Mouse (Mus musculus) layer of hippocampus, postnatal 10 days (tissue): ENCODE results near the gene Slc9a6. TPM values are rescaled to one million over a fixed set of nuclear protein-coding genes. Genes with fewer than 3 reads are reported as not detected.

ENCODE experiments used
- DNase-seq, 2 experiments: peaks; one replicate each; pipeline ENCODE4 v3.0.0; 2021; ENCODE audit warnings: low spot score in 2 of 2
- total RNA-seq, 2 experiments: library from RNA; stranded (reverse); gene quantifications; 2 replicates each; pipeline ENCODE4 v1.2.3; 2021

Slc9a6 gene
- total RNA-seq, 2 experiments from 2014 or later = 99.6 to 99.7 TPM

DNA sequence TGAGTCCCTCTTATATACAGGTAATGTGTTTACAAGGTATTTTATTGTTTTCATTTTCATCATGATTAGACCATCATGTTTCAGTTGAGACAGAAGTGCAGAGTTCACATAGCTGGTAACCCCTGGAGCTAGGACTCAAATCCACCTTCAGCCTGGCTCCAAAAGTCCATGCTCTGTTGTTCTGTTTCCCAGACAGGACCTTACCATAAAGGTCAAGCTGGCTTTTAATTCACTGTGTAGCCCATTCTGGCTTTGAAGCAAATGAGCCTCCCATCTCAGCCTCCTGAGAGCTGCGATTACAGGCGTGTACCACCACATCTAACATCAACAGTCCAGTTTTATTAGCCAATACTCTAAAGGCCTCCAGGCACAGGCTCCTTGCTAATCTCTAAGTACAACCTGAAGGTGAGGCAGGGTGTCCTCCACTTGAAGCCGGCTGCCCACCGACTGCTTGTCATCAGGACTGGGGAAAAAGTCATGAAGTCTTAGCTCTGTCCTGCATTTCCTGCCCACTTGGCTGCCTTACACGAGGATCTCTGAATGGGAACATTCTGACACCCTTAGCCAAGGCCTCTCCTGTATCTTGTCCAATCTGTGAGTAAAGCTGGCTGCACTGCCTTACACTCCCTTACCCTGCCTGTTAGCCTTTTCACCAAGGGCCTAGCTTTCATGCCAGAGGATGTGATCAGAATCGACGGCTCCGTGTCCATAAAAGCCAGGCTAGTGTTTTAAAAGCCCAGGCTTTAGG is 55.8 kb downstream of the Slc9a6 start:
- DNase-seq = no peak

DNA sequence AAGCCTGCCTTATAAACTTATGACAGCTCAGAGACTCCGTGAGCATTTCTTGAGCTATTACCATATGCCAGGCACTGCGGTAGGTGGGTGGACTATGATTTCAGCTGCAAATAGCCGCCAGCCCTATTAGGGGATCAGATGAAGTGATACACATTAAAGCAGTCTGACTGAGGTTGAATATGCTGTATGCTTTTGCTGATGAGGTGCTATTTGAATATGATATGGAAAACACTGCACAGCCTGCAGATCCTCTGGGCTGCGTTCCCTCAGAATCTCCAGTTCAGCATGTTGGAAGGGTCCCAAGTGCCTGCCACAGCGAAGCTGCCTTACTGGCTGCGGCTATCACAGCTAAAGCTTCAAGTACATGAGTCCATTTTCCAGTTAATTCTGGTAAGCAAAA is 57.7 kb downstream of the Slc9a6 start:
- DNase-seq = no peak

DNA sequence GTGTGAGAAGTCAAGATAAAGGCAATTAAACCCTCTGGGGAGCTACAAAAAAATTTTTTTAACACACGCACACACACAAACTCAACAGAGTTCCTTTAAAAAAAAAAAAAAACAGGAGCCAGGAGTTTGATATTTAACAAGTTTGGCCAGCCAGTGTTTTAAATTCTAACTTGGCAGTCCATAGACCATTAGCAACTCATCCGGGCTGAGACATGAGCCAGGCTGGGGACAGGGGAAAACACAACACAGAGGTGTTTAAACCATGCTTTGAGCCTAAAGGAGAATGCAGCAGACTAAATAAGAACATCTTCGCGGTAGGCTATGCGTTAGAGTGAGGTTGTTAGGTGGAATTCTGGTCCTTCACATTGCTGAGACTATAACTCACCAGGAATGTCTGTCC is 58.5 kb downstream of the Slc9a6 start:
- DNase-seq = no peak

DNA sequence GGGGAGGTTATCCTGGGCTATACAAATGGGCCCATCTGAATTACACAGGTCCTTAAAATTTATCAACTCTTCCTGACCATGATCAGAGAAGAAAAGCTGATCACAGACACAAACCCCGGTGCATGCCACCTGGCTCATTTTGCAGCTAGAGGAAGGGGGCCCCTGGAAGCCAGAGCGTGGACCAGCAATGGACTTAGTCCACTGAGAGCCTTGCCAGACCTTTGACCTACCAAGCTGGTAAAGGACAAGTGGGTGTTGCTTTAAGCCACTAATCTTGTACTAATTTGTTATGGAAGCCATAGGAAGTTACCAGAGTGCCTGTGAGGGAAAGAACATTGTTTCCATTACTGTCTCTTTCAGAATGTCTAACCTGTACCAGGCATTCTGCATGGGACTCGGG is 58.9 kb downstream of the Slc9a6 start:
- DNase-seq = no peak

DNA sequence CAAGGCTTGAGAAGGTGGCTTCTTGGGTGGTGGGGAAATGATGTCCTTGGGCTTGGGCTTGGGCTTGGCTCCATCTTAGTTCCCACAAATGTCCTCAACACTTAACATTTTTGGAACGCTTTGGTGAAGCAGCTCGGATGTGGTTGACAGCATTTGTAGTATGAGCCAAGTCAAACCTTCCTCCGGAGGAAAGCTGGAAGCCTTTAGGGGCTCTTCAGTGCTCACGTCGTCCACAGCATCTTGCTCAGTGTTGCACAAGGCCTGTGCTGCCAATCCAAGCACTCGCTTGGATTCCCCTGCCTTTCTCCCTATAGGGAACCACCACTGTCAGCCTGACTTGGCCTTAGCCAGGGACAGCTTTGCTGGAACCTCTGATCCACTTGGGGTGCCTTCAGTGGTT is 66.0 kb downstream of the Slc9a6 start:
- no peak for DNase-seq

DNA sequence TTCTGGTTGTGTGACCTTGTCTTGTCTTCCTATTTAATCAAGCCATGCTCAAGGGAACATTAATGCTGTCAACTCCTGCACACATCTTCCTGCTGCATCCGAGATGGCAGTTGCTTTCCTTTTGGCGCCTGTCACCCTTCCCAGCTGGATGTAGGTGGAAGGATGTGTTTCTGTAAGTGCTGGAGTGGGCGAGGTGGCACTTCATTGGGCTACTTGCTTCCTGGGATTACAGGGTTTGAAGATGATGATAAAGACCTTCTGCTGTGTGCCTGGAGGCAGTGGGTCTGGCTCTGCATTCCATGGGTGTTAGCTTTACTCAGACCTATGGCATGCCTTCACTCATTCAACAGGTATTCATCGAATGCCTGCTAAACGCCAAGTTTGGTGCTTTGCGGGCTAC is 68.2 kb downstream of the Slc9a6 start:
- no peak for DNase-seq

DNA sequence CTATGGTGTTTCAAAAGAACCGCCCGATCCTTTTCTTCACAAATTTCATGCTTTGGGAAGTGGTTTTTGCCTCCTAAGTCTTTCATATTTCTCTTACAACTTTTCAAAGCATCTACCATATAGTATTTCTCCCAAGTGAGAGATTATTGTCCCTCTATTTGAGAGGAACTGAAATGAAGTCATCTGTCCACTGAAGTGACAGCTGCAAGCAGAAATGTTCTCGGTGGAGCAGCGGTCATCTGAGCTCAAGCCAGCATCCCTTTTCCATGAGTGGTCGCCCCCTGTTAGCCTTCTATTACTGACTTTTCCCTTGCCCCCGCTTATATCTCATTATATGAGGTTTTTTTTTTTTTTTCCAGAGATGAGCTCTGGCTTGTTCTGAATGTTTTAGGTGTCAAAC is 69.5 kb downstream of the Slc9a6 start:
- DNase-seq = no peak

DNA sequence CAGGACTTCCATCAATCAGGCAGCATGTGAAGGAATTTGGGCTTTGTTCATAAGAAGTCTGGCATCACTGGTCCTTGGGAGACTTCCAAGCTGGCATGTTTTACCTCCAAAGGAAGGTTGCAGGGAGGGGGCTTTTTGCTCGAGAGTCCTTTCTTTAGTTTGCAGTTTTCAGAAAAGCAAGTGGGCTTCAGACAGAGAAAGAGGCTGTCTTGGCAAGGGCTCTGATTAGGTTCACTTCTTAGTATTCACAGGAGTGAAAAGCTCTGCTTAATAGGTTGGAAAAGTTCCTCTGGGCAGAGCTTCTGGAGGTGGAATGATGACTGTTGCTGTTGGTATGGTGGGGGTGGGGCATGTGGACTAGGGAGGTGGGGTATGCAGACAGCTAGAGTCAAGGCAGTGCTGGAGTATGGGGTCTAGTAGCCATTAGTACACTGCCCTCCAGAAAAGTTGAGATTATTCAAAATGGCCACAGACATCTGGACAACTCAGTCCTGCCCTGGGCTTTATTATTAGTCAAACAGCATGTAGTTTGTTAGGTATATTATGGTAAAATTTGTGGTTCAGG is 72.7 kb downstream of the Slc9a6 start:
- no peak for DNase-seq

DNA sequence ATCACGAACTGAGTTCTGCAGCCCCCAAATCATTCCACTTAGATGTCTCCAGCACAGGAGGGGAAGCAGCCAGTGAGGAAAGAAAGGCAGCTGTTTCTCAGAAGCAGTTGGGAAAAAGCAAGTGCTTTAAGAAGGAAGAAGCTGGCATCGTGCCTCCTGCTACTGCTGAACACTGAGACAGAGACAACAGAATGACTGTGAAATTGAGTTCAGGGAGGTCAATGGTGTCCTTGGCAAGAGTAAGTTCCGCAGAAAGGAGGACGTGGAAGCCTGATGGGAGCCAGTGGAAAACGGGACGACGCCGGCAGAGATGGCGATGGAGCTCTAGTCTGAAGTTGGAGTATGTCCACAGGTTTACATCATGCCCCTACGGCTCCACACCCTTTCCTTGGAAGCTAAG is 74.0 kb downstream of the Slc9a6 start:
- DNase-seq = peak; percentile 8 to 24

DNA sequence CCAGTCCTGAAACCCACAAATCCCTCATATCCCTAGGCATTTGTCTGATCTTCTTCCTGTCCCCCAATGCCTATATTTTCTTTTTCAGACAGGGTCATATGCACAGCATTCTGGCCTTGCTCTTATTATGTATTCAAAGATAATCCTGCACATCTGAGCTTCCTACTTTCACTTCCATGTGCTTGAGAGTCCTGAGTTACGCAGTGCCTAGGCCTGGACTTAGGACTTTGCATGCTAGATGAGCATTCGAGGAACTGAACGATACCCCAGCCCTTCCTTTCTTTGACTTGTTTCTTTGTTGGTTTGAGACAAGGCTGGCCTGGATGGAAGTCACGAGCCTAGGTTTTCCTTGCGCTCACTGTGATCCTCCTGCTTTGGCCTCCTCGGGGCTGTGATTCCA is 83.0 kb downstream of the Slc9a6 start:
- no peak for DNase-seq

DNA sequence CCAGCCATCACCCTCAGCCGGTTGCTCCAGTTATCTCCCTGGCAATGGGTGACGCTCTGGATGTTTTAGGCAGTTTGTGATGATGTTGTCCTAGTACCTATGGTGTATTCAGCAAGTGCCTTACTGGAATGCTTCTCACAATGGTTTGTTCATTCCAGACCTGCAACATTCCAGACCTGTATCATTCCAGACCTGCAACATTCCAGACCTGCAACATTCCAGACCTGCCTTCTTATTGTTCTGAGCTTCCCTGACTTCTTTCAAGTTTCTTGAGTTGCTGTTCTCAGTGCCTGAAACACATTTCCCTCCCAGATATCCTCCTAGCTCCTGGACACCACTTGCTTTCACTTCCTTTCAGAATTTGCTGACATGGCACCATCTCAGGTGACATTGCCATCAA is 85.0 kb downstream of the Slc9a6 start:
- no peak for DNase-seq

DNA sequence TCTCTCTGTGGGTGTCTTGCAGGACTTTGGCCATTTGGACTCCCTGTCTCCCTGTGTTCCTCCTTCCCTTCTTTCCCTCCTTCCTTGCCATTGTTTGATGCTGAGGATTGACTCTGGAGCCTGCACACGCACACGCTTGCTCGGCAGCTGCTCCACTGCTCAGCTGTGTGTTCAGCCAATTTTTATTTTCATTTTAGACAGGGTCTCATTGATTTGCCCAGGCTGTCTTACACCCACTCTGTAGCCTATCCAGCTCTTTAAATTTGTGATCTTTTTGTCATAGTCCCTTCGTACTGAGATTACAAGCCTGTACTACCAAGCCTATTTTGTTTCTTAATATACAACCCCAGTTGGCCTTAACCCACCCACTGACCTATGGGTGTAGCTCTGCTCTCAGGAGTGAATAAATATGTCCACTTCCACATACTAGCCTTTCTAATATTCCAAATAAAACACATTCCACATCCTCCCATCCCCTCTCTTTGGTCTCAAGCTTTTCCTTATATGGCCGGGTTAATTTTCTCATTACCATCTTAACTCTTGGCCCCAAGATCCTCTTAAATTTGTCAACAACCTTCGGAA is 87.7 kb downstream of the Slc9a6 start:
- DNase-seq = no peak

DNA sequence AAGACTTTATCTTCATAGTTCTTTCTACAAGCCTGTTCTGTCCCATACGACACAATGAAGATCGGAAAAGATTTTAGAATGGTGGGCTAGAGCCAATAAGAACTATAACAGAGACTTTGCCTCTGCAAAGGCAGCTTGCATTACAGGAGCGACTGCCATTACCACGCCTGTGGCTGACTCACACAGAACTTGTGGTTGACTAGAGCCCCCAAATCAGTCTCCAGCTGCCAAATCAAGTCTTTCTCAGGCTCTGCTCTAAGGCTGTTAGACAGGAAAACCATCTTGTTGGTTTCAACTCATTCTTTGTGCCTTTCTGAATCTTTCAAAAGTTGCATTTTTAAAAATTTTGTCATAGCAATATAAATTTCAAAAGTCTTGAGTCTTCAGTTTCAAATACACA is 88.3 kb downstream of the Slc9a6 start:
- no peak for DNase-seq

DNA sequence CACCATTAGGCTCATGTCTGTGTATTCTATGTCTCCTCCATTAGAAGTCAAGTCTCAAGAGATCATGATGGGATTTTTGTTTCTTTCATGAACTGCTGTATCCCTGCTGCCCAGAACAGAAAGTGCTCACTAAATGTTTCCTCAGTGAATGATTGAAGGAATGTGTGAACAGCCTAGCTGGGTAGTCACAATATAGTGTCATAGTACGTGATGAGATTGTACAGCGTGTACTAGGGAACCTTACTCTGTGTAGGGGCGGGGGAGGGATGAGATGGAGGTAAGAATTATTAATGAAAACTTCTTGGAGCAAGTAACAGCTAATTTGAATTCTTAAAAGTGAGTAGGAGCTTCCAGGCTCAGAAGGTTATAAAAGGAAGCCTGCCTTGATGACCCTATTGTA is 91.7 kb downstream of the Slc9a6 start:
- no peak for DNase-seq

DNA sequence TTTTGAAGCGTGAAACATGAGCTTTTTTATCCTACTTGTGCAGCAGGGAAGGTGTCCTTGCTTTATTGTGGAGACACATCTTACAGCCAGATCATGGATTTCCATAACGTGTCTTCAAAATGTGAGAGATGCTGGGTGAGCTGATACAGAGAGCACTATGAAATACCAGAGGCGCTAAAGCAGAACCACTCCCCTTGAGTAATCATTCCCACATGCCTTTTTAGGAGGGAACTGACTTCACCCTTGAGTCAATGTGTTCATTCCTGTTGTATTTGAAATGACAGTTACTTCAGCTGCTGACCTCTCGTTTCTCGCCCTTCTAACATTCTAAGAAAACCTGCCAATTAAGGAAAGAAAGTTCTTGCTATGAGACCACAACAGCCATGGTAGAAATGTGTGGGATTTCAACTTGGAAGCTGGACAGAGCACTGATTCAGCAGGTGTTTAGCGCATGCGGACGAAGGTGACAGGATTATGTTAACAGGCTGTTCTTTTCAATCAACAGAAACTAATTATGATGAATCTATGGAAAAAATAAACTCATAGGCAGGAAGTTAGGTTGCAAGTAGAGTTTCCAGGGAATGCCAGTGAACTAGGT is 94.5 kb downstream of the Slc9a6 start:
- no peak for DNase-seq

DNA sequence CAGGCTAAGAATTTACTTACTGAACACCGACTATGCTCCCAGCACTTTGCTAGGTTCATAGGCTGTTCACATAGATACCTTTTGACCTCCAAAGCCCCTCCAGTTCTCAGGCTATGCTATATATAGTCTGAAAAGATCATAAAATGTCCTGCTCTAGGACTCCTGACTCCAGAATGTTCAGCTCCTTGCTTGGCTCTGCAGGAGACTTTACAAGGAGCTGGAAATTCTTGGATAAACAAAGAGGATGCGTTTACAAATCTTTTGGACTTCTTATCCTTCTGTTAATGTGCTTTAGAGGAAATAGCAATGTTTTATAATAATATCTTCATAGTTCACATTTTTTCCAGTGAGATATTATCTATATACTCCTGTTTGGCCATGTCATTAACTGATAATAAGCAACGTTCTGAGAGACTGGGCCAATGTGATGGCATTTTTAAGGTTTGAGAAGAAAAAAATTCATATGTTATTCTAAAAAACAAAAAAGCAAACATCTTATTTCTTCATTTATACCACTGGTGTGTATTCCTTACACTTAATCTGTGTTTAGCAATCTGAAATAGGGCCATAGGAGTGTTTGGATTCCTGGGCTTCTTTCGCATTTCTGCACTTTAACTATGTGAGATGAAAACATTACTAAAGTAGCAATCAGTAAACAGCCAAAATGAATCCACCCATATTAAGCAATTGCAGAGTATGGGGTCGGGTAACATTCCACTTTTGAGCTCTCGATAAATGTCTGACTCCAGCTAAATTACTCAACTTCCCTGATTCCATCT is 99.2 kb downstream of the Slc9a6 start:
- DNase-seq = no peak

DNA sequence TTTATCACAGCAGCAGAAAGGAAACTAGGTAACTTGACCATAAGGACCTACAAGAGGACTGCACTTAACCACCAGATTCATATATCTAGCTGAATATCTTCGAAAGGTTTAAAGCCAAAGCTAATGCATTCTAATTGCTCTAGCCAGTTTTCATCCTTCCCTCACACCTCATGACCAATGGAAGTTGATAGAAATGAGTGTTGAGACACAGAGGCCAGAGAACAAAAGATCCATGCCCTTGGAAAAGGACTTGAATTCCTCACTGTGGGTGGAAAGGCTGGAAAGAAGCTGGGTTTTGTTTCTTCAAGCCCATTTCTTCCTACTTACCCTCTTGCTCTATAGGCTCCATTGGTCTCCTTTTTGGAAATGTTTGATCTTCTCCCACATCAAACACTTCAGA is 101.0 kb downstream of the Slc9a6 start:
- DNase-seq = no peak

DNA sequence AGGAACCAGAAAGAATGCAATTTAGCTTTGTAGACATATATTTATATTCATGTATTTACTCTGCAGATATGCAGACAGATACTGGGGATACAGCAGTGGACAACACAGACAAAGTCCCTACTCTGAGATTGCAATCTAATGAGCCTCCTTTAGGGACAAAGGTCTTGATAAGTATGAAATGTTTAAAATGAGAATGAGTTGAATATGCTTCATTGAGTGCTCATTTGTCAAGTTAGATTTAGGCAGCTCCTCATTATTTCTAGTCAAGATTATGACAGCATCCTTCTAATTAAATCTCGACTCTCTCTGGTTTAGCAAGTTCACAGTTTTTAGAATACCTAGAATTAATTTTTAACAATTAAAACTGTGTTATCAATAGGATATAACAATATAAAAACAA is 103.1 kb downstream of the Slc9a6 start:
- DNase-seq = no peak
